Mouse (Mus musculus): ENCODE data around the gene Scd2. TPM values are rescaled to one million over a fixed set of nuclear protein-coding genes. Genes with fewer than 3 reads are reported as not detected.

Gene Scd2
- total RNA-seq, 1 experiment: 284 TPM

DNA sequence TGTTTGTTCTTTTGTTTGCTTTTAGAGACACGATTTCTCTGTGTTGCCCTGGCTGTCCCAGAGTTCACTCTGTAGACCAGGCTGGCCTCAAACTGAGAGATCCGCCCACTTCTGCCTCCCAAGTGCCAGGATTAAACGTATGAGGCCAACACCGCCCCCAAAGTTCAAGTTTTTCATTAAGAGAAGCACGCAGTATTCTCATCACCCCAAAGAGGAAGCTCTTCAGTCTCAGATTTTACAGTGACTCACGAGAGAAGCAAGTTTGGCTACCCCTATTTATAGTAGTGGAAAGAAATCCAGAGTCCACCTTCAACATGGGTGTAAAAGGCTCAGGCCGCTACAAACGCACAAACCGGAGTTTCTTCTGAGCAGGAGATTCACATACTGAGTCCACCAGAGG, 29.2 kb upstream of the Scd2 start:
- H3K36me3 ChIP-seq (ENCODE audit: control insufficient read depth, insufficient read depth, low read length, poor library complexity, severe bottlenecking): no peaks in the 10 kb centered on the region
- no peak overlapping the region for H3K9ac ChIP-seq (ENCODE audit: insufficient read depth, low read depth, low read length, poor library complexity, severe bottlenecking)
- H3K4me3 ChIP-seq (ENCODE audit: insufficient read depth in 1 of 2, low read depth in 1 of 2, low read length in 2 of 2, poor library complexity in 1 of 2, severe bottlenecking in 1 of 2): no peak overlapping the region
- TF ChIP-seq MAFK (IDR thresholded peaks at IDR 0.05; ENCODE audit: insufficient read depth, low read depth, low read length): no peak
- TF ChIP-seq HCFC1 (IDR thresholded peaks at IDR 0.05; ENCODE audit: borderline replicate concordance, insufficient read depth, low read length): no peak
- no peak for TF ChIP-seq ZNF384 (IDR thresholded peaks at IDR 0.05; ENCODE audit: low read depth, low read length)
- no peak for TF ChIP-seq CHD2 (IDR thresholded peaks at IDR 0.05; ENCODE audit: low read depth, low read length)
- no peak for TF ChIP-seq ZC3H11A (IDR thresholded peaks at IDR 0.05; ENCODE audit: borderline replicate concordance, low read depth, low read length)
- in situ Hi-C loops (cut with MboI; ENCODE audit: low sequenced_read_pairs in 2 of 2, unreplicated experiment in 2 of 2): no loop called here
- no peak overlapping the region for H3K27ac ChIP-seq (ENCODE audit: insufficient read depth, low read depth, low read length, poor library complexity, severe bottlenecking)
- peaks cover 4 to 27% of the 10 kb centered on the region in 2 experiments; a peak in 3 of 4 replicates for H3K4me1 ChIP-seq (ENCODE audit: control insufficient read depth in 2 of 2, insufficient read depth in 2 of 2, low read length in 2 of 2, poor library complexity in 1 of 2)
- DNase-seq (ENCODE audit: low read depth, low spot score): no peak
- H3K9me3 ChIP-seq (ENCODE audit: control insufficient read depth, insufficient read depth, low read depth, low read length): no peaks in the 10 kb centered on the region

- peak overlapping the region; percentile 73 for H3K27ac ChIP-seq (ENCODE audit: insufficient read depth, low read depth, low read length, poor library complexity, severe bottlenecking)
- H3K9ac ChIP-seq (ENCODE audit: insufficient read depth, low read depth, low read length, poor library complexity, severe bottlenecking): peak overlapping the region; percentile 23; the same call in 1 of the 2 replicates
- no peak overlapping the region for H3K4me3 ChIP-seq (ENCODE audit: insufficient read depth in 1 of 2, low read depth in 1 of 2, low read length in 2 of 2, poor library complexity in 1 of 2, severe bottlenecking in 1 of 2)
- in situ Hi-C loops (cut with MboI; ENCODE audit: low sequenced_read_pairs in 2 of 2, unreplicated experiment in 2 of 2): no loop called here
- no peaks in the 10 kb centered on the region for H3K9me3 ChIP-seq (ENCODE audit: control insufficient read depth, insufficient read depth, low read depth, low read length)
- no peaks in the 10 kb centered on the region for H3K36me3 ChIP-seq (ENCODE audit: control insufficient read depth, insufficient read depth, low read length, poor library complexity, severe bottlenecking)
- peaks cover 4 to 27% of the 10 kb centered on the region in 2 experiments; a peak in 3 of 4 replicates for H3K4me1 ChIP-seq (ENCODE audit: control insufficient read depth in 2 of 2, insufficient read depth in 2 of 2, low read length in 2 of 2, poor library complexity in 1 of 2)
- DNase-seq (ENCODE audit: low read depth, low spot score): no peak
- TF ChIP-seq ZNF384 (IDR thresholded peaks at IDR 0.05; ENCODE audit: low read depth, low read length) (no peak), HCFC1 (IDR thresholded peaks at IDR 0.05; ENCODE audit: borderline replicate concordance, insufficient read depth, low read length) (no peak), MAFK (IDR thresholded peaks at IDR 0.05; ENCODE audit: insufficient read depth, low read depth, low read length) (no peak), CHD2 (IDR thresholded peaks at IDR 0.05; ENCODE audit: low read depth, low read length) (no peak), ZC3H11A (IDR thresholded peaks at IDR 0.05; ENCODE audit: borderline replicate concordance, low read depth, low read length) (no peak)
Measured at GRCm38 (mm10) chr19:44265300-44265699, 28.2 kb upstream of the Scd2 start.

GRCm38 (mm10) chr19:44265911-44266337, 27.6 kb upstream of the Scd2 start:
- H3K9me3 ChIP-seq (ENCODE audit: control insufficient read depth, insufficient read depth, low read depth, low read length): no peaks in the 10 kb centered on the region
- peak overlapping the region; percentile 32 to 72; a peak in 2 of 4 replicates for H3K4me3 ChIP-seq (ENCODE audit: insufficient read depth in 1 of 2, low read depth in 1 of 2, low read length in 2 of 2, poor library complexity in 1 of 2, severe bottlenecking in 1 of 2)
- H3K9ac ChIP-seq (ENCODE audit: insufficient read depth, low read depth, low read length, poor library complexity, severe bottlenecking): no peak overlapping the region; the same call in 1 of the 2 replicates
- TF ChIP-seq ZNF384 (IDR thresholded peaks at IDR 0.05; ENCODE audit: low read depth, low read length) (no peak), HCFC1 (IDR thresholded peaks at IDR 0.05; ENCODE audit: borderline replicate concordance, insufficient read depth, low read length) (no peak), CHD2 (IDR thresholded peaks at IDR 0.05; ENCODE audit: low read depth, low read length) (no peak), MAFK (IDR thresholded peaks at IDR 0.05; ENCODE audit: insufficient read depth, low read depth, low read length) (no peak), ZC3H11A (IDR thresholded peaks at IDR 0.05; ENCODE audit: borderline replicate concordance, low read depth, low read length) (no peak)
- in situ Hi-C loops (cut with MboI; ENCODE audit: low sequenced_read_pairs in 2 of 2, unreplicated experiment in 2 of 2): no loop called here
- peak overlapping the region; percentile 94 for H3K27ac ChIP-seq (ENCODE audit: insufficient read depth, low read depth, low read length, poor library complexity, severe bottlenecking)
- no peaks in the 10 kb centered on the region for H3K36me3 ChIP-seq (ENCODE audit: control insufficient read depth, insufficient read depth, low read length, poor library complexity, severe bottlenecking)
- H3K4me1 ChIP-seq (ENCODE audit: control insufficient read depth in 2 of 2, insufficient read depth in 2 of 2, low read length in 2 of 2, poor library complexity in 1 of 2): peaks cover 4 to 27% of the 10 kb centered on the region in 2 experiments; a peak in 3 of 4 replicates
- peak; percentile 90 for DNase-seq (ENCODE audit: low read depth, low spot score)

- in situ Hi-C loops (cut with MboI; ENCODE audit: low sequenced_read_pairs in 2 of 2, unreplicated experiment in 2 of 2): no loop called here
- no peak for TF ChIP-seq ZNF384 (IDR thresholded peaks at IDR 0.05; ENCODE audit: low read depth, low read length)
- TF ChIP-seq MAFK (IDR thresholded peaks at IDR 0.05; ENCODE audit: insufficient read depth, low read depth, low read length): peak; percentile 87
- no peak for DNase-seq (ENCODE audit: low read depth, low spot score)
- peaks cover 4 to 23% of the 10 kb centered on the region in 2 experiments; a peak in 3 of 4 replicates for H3K4me1 ChIP-seq (ENCODE audit: control insufficient read depth in 2 of 2, insufficient read depth in 2 of 2, low read length in 2 of 2, poor library complexity in 1 of 2)
- H3K9me3 ChIP-seq (ENCODE audit: control insufficient read depth, insufficient read depth, low read depth, low read length): no peaks in the 10 kb centered on the region
- peak overlapping the region; percentile 94 for H3K27ac ChIP-seq (ENCODE audit: insufficient read depth, low read depth, low read length, poor library complexity, severe bottlenecking)
- H3K36me3 ChIP-seq (ENCODE audit: control insufficient read depth, insufficient read depth, low read length, poor library complexity, severe bottlenecking): no peaks in the 10 kb centered on the region
- H3K9ac ChIP-seq (ENCODE audit: insufficient read depth, low read depth, low read length, poor library complexity, severe bottlenecking): peak overlapping the region; percentile 66
- H3K4me3 ChIP-seq (ENCODE audit: insufficient read depth in 1 of 2, low read depth in 1 of 2, low read length in 2 of 2, poor library complexity in 1 of 2, severe bottlenecking in 1 of 2): peak overlapping the region; percentile 72; a peak in 3 of 4 replicates
Measured at GRCm38 (mm10) chr19:44266458-44266823, 27.0 kb upstream of the Scd2 start.
